In genomic region chr8:93932873-93933272, GRCm38 (mm10) we compare ENCODE assay signal across 8 mouse cellular contexts.
DNase-seq lines count a peak whose midpoint lies in the region; ATAC-seq and TF ChIP-seq lines count a peak whose summit lies in the region.

No protein-coding gene starts in this region.

- H3K9me3 ChIP-seq in hindbrain, embryonic 15.5 days, result no peaks in the 10 kb centered on the region

- ATAC-seq in Patski, result peak; percentile 78
- peak; percentile 20; the same call in 1 of the 2 replicates for ATAC-seq in hindbrain, embryonic 15.5 days (ENCODE audit: low FRiP score, low read depth)
- peak; percentile 98 for ATAC-seq in megakaryocyte, adult 5-6 weeks (ENCODE audit: poor library complexity, severe bottlenecking)

- peak overlapping the region; percentile 24 for H3K27ac ChIP-seq in cerebellum, adult 2 months (ENCODE audit: insufficient read depth, low read length)
- no peak overlapping the region; the same call in 1 of the 2 replicates for H3K27ac ChIP-seq in hindbrain, embryonic 15.5 days (replicated peaks)

- peaks cover 4% of the 10 kb centered on the region for H3K27me3 ChIP-seq in Patski
- H3K27me3 ChIP-seq in cerebellum, adult 2 months (ENCODE audit: control insufficient read depth, insufficient read depth, low read length), result no peaks in the 10 kb centered on the region
- H3K27me3 ChIP-seq in hindbrain, embryonic 15.5 days, result no peaks in the 10 kb centered on the region

- CTCF ChIA-PET in Patski (lab: Charles Lee), result interaction anchor here (1.0 to 1.9 kb wide), 4 partner anchors 13 to 341 kb away, joined by 3 to 6 read pairs (median 5); no protein-coding TSS in a partner anchor

- TF ChIP-seq CTCF in Patski (IDR thresholded peaks at IDR 0.05), result peak; percentile 97
- peak; percentile 98 for TF ChIP-seq CTCF in cerebellum, adult 2 months (IDR thresholded peaks at IDR 0.05; ENCODE audit: borderline replicate concordance, insufficient read depth, low read depth, low read length)

- WGBS in cerebellum, adult 2 months, result 11% methylated on average over 6 of the region's 6 CpGs
- WGBS in hindbrain, embryonic 15.5 days, result 34% methylated on average over 6 of the region's 6 CpGs

- peak; percentile 2 for DNase-seq in Patski (ENCODE audit: low read depth, low spot score)
- DNase-seq in cerebellum, adult 2 months, result peak; percentile 84 to 93
- peak; percentile 76 for DNase-seq in forelimb bud, embryonic 11.5 days (ENCODE audit: low read depth, low spot score)
- peak; percentile 83 to 86 for DNase-seq in layer of hippocampus, postnatal 36 days
- peak; percentile 82 to 89 for DNase-seq in right cerebral cortex, adult 2 months (ENCODE audit: low spot score in 2 of 2)
- peak; percentile 55 to 79 for DNase-seq in urinary bladder, adult 18-20 months (ENCODE audit: low spot score in 2 of 2)

- H3K36me3 ChIP-seq in hindbrain, embryonic 15.5 days, result peaks cover 4% of the 10 kb centered on the region; the same call in 1 of the 2 replicates

- no peak overlapping the region for H3K4me3 ChIP-seq in cerebellum, adult 2 months (replicated peaks; ENCODE audit: insufficient read depth, low read depth, low read length)
- no peak overlapping the region for H3K4me3 ChIP-seq in hindbrain, embryonic 15.5 days

- POLR2A ChIA-PET in Patski (lab: Charles Lee), result no interaction called here

- in situ Hi-C loops in Patski (cut with MboI; ENCODE audit: low pct_unique_long_range_greater_than_20kb), result loop anchor here (10.0 kb wide), 1 partner anchor 268 kb away; no protein-coding TSS in a partner anchor

- H3K4me2 ChIP-seq in hindbrain, embryonic 15.5 days, result no peak overlapping the region

- no peak for TF ChIP-seq POLR2A in cerebellum, adult 2 months (IDR thresholded peaks at IDR 0.05; ENCODE audit: borderline replicate concordance, insufficient read depth, low read length)

- no peak overlapping the region for H3K9ac ChIP-seq in hindbrain, embryonic 15.5 days

- peaks cover 33% of the 10 kb centered on the region for H3K4me1 ChIP-seq in cerebellum, adult 2 months (ENCODE audit: control insufficient read depth, insufficient read depth, low read length)
- H3K4me1 ChIP-seq in hindbrain, embryonic 15.5 days (replicated peaks), result peaks cover 17% of the 10 kb centered on the region

Comparison
In these comparisons a context has a peak if more than half of its experiments do, and no peak if none do; other contexts are left out.
1. ATAC-seq: peak in every context shown above with its lines; median percentile 98 in megakaryocyte, adult 5-6 weeks; 78 in Patski; 20 in hindbrain, embryonic 15.5 days.
2. DNase-seq: peak in every context shown above with its lines; median percentile 88 in cerebellum, adult 2 months; 86 in right cerebral cortex, adult 2 months; 84 in layer of hippocampus, postnatal 36 days; 76 in forelimb bud, embryonic 11.5 days; 67 in urinary bladder, adult 18-20 months; 2 in Patski.